Mouse (Mus musculus) large intestine, adult 2 months (tissue): ENCODE data around the gene Fance. TPM values are rescaled to one million over a fixed set of nuclear protein-coding genes. Genes with fewer than 3 reads are reported as not detected.

ENCODE experiments used
- DNase-seq: peaks from one replicate; pipeline ENCODE4 v3.0.0-alpha.2; 2012; ENCODE audit warnings: low read depth, low spot score
- WGBS: fragments of 180-500 bp; shearing (Covaris S2); methylation state at CpG from one replicate; pipeline ENCODE4 v1.1.7; 2018; 5-methylcytosine and 5-hydroxymethylcytosine counted together
- polyA plus RNA-seq: library from polyadenylated mRNA; depleted of rRNA; stranded (reverse); fragments of >200 nt; gene quantifications from 2 replicates; pipeline ENCODE4 v1.2.3, GENCODE M21; 2012; rRNA removed

The Fance gene
- polyA plus RNA-seq: 8.7 and 11.2 TPM in 2 replicates

DNA sequence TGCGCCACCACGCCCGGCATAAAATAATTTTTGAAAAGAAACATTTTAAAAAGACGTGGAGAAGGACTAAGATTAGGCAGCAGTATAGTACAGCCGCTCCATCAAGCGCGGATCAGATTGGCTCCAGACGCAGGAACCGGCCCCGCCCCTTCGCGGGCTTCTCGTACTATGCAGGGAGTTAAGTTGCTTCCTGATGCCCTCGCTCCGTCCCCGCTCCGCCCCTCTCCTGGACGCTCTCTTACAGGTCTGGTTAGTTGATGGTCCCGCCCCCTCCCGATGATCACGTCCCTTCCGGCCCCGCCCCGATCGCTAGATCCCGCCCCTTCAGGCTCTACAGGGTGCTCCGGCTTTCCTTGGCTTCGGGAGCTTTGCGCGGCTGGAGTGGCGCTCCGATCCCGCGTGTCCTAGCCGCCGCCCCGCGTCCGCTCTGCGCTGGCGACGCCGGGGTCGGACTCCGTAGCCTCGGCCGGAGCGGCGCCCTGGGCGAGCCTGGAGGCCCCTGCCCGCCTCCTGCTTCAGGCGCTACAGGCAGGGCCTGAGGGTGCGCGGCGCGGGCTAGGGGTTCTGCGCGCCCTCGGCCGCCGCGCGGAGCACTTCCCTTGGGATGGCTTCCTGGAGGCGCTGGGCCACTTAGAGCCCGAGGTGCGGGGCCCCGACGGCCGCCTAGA lies at the start of gene Fance:
Gene Fance, plus strand, starts transcription at position 308 of the 668 bp plus-strand sequence.
- WGBS: under 1% methylated on average over 69 of the region's 69 CpGs
- peak; percentile 99 for DNase-seq

- no peak for DNase-seq
- WGBS: 56% methylated on average over 5 of the region's 5 CpGs
Measured at GRCm38 (mm10) chr17:28267251-28267650, 46.1 kb upstream of the Fance start.

DNA sequence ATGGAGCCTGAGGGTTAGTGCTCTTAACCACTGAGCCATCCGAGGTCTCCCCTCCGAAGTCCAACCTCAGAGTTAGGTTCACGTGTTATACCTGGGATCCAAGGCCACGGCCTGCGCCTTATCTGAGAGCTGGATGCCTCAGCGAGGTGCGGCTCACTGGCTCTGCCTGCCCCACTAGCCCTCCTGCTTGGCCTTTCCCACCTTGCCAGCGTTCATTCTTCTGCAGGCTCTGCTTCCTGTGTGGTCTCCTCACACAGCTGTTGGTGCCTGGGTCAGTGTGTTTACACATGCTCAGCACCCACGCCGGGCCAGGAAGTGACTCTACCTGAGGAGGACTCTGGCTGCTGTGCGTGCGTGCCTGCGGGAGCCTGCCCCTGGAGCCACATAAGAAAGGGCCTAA lies 43.2 kb upstream of the Fance start:
- DNase-seq: no peak
- WGBS: 20% methylated on average over 13 of the region's 13 CpGs

DNA sequence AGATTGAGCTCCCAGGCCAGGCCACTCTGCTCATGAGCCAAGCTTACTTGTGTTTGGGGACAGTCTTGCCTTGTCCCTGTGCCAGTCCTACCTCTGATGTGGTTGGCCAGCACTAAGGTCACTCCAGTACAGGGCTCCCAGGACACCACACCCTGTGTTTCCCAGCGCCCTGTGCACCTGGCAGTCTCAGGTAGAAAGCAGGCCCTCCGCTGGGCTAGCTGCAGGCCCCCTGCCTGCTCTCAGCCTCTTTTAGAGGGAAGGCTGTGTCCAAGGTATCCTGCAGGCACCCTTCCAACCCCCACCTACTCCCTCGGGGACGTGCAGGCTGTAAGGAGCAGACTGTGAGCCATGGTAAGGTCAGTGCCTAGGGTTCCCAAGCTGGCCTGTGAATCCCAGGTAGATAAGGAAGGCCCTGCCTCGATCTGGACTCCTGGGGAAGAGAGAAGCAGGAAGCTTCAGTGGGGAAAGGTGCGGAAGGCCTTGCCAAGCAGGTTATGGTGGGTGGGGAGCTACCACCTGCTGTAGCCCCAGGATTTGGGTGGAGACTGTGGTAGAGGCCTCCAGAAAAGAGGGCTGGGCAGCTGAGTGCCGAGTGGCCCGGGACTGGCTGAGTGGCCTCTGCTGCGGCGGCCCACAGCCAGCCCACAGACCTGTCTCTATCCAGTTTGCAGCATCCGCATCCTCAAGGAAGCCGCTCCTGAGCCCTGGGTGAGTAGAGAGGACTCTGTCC lies 41.6 kb upstream of the Fance start:
- WGBS: 25% methylated on average over 12 of the region's 12 CpGs
- no peak for DNase-seq

DNA sequence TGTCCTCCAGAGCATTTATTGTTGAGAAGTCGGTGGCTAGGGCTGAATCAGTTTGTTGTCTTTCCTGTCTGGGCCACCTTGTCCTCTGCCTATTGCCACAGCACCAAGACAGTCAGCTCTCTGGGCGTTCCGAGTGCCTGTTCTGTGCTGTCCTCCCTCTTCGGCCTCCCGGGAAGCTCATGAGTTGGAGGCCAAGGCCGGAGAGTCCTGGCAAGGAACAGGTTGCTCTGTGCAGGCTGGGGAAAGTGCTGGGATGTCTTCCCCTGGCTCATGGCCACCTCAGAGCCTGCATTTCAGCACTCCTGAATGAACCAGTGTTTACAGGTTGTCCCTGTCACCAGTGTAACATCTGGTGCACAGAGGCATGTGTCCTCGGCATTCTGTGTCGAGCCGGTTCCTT lies 41.0 kb upstream of the Fance start:
- 36% methylated on average over 9 of the region's 9 CpGs for WGBS
- DNase-seq: no peak

DNA sequence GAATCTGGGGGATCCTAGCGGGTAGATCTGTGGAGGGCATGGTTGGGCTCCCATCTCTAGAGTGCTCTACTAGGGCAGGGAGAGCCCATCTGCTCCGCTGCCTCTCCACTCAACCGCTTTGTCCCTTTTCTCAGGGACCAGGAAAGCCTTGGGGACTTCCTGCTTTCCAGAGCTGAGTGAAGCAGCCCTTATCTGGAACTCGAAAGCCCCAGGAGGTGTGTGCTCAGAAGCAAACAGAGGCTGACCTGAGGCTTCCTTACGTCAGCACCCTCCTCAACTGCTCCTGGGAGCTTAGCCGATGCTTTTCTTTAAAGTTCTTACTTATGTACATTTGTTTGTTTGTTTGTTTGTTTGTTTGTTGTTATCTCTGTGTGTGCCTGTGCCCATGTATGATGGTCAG lies 40.5 kb upstream of the Fance start:
- WGBS: 31% methylated on average over 6 of the region's 6 CpGs
- no peak for DNase-seq

DNA sequence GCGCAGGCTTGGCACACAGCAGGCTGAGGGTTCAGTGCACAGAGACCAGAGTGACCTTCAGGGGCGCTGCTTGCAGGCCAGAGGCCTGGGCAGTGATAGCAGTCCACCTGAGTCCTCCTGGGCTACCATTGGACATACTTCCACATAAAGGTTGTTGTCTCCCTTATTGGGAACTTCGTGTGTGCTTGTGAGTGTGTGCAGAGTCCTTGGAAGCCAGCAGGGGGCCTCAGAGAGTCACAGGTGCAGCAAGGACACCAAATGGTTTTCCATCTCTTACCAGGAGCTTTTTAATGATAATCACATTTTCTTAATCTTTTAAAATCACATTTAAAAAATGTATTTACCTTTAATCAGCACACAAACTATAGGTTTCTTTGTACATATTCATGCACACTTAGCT lies 38.6 kb upstream of the Fance start:
- 72% methylated on average over 3 of the region's 3 CpGs for WGBS
- DNase-seq: no peak

DNA sequence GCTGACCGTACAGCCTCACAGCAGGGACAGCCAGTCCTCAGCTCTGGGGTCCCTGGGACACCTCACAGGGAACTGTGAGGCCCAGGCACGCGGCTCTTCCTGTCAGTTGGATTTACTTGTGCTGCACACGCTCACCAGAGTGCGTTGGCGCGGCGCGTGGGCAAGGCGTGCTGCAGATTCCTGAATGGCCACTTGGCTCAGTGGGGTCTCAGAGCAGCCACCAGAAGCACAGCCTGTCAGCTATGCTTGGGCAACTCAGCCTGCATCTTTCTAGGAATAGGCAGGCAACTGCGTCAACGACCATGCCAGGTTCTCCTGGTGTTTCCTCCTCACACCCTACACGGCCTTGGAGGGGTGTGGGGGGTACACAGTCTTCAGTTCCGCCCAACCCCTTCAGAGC lies 36.1 kb upstream of the Fance start:
- 73% methylated on average over 14 of the region's 14 CpGs for WGBS
- no peak for DNase-seq

DNA sequence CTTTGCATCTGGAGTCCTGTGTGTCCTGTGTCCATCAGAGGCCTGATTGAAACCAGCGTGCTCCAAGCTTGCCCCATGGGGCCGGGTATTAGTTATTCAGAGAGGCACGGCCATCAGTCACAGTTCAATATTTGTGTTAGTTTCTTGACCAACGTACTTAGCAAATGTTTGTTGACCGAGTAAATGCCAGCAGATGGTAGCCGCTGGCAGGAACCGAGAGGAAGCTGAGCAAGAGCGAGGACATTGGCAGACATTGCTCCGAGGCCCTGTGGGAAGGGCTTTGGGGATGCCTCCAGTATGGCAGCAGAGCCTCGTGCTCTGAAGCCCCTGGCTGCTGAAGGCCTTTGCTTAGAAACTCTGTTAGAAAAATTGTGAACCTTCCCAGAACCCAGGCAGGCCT lies 35.6 kb upstream of the Fance start:
- DNase-seq: no peak
- WGBS: 32% methylated on average over 10 of the region's 10 CpGs

GRCm38 (mm10) chr17:28278156-28278555 lies 35.2 kb upstream of the Fance start:
- 49% methylated on average over 3 of the region's 3 CpGs for WGBS
- no peak for DNase-seq

DNA sequence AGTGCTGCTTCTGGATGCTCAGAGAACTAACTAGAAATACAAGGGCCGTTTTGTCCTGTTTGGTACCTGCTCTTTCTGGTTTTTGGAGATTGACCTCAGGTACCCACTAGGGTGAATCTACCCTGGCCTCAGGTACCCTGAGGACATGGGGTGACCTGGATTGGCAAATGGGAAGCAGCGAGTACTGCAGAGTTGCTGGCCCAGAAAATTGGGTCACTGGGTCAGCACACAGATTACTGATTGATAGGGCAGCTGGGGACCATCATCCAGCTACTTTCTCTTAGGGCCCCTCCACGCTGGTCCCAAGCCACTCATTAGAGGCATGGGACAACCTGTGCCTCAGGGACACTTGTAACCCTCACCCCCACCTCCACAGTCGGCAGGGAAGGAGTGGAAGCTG lies 34.1 kb upstream of the Fance start:
- no peak for DNase-seq
- WGBS: 31% methylated on average over 4 of the region's 4 CpGs

DNA sequence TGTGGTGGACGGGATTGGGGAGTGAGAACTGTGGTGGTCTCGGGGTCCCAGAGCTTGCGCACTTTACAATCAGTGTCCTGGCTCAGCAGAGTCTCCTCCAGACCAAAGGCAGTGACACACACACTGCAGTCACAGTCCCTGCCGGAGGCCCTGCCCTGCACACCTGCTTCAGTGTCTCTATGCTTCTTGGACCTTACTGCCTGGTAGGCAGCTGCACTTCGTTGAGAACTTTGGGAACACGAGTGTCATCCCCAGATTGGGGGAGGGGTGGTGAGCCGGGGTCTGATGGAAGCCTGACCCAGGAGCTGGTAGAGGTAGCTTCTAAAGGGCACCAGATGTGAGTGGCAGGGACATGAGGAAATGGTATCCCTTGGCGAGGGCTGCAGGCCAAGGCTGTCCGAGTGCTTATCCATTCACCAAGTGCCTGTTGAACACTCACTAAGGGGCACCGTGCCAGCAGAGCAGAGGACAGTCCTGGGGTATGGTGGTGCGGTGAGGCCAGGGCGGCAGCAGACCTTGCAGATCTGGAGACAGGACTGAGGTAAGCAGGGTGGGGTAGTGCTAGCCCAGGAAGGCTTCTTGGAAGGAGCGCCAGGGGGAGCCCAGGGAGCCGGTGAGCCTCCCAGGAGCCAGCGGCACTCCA lies 33.4 kb upstream of the Fance start:
- 24% methylated on average over 15 of the region's 15 CpGs for WGBS
- no peak for DNase-seq

- WGBS: 37% methylated on average over 7 of the region's 7 CpGs
- no peak for DNase-seq
Measured at GRCm38 (mm10) chr17:28280423-28280800, 32.9 kb upstream of the Fance start.

- no peak for DNase-seq
- WGBS: 17% methylated on average over 5 of the region's 5 CpGs
Measured at GRCm38 (mm10) chr17:28280831-28281377, 32.4 kb upstream of the Fance start.

- whole genome bisulfite sequencing: 67% methylated on average over 7 of the region's 7 CpGs
- no peak for DNase-seq
Measured at GRCm38 (mm10) chr17:28281866-28282441, 31.4 kb upstream of the Fance start.

GRCm38 (mm10) chr17:28283199-28283598 lies 30.1 kb upstream of the Fance start:
- no peak for DNase-seq
- WGBS: 36% methylated on average over 10 of the region's 10 CpGs

DNA sequence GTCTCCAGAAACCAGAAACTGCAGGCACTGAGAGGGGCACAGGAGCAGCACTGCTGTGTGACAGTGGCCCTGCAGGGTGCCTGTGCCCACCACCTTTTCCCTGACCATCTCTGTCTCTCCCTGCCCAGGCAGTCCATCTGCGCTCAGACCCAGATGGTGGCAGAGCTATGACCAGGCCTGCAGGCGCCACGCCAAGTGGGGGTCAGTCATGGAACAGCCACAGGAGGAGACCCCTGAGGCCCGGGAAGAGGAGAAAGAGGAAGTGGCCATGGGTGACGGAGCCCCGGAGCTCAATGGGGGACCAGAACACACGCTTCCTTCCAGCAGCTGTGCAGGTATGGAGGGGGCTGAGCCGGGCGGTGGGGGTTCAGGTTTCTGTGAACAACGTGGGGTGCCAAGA lies 27.2 kb upstream of the Fance start:
- DNase-seq: no peak
- 80% methylated on average over 10 of the region's 10 CpGs for WGBS

DNA sequence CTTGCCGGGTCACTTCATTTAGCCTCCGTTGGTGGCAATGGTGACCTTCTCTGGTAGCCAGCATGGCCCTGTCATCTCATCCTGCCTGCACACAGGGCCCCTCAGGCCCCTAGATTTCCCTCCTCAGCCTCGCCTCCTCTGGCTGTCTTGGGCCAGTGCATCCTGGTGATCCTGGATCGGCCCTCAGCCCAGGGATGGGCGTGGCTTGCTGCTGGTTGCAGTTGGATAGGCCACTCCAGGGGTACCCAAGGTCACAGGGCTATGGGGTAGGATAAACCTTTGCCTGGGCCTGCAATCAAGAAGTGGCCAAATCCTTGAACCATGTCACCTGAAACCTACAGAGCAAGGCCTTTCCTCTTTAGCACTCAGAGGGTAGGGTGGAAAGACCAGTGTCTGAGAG lies 26.4 kb upstream of the Fance start:
- no peak for DNase-seq
- WGBS: 38% methylated on average over 5 of the region's 5 CpGs

DNA sequence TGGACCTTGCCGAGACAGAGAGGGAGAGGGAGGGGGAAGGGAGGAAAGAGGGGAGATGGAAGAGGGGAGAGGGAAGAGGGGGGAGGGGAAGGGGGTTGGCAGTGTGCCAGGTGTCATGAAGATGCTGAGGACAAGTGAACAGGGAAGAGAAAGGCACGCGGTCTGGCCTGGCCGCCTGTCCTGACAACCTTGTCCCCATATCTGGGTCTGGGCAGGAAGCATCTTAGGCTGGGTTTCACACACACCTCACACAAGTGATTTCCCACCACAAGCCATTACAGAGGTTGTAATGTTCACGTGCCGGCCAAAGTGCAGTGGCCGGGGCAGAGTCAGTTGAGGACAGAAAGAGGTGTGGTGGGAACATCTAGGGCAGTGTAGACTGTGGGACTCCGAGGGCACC lies 25.7 kb upstream of the Fance start:
- DNase-seq: peak; percentile 92
- WGBS: 16% methylated on average over 8 of the region's 8 CpGs

DNA sequence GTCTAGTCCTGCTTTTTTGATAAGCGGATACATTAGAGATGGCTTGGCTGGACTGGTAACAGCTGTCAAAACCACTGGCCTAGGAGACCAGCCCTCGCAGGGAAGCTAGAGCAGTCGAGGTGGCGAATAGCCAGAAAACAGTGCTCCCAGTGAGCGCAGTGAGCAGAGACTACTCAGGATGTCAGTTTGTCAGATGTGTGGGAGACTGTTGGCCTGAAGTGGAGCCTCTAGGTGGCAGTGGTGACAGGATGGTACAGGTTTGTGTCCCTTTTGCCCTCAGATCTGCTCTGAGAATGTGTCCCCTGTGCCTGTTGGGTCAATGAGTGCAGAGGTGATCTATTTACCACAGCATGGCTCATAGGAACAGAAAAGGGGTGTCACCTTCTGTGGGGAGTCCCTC lies 25.3 kb upstream of the Fance start:
- DNase-seq: no peak
- WGBS: 26% methylated on average over 5 of the region's 5 CpGs
